Mouse (Mus musculus) right cerebral cortex, postnatal 36 days (tissue): ENCODE measurements around the gene Itpr2.

Experiments
- DNase-seq, 2 experiments: peaks; one replicate each; pipeline ENCODE4 v3.0.0; 2022; ENCODE audit warnings: low spot score in 2 of 2, mixed read lengths in 1 of 2

Gene Itpr2

GRCm38 (mm10) chr6:146260674-146261376, 241.2 kb downstream of the Itpr2 start:
- DNase-seq: no peak

GRCm38 (mm10) chr6:146258751-146259150, 243.3 kb downstream of the Itpr2 start:
- no peak for DNase-seq

- no peak for DNase-seq
These were observed 243.8 kb downstream of the Itpr2 start for GRCm38 (mm10) chr6:146258261-146258660.

- DNase-seq: no peak
These were observed 244.9 kb downstream of the Itpr2 start for GRCm38 (mm10) chr6:146256947-146257670.

GRCm38 (mm10) chr6:146256401-146256800, 245.6 kb downstream of the Itpr2 start:
- DNase-seq: no peak

GRCm38 (mm10) chr6:146255656-146256055, 246.4 kb downstream of the Itpr2 start:
- no peak for DNase-seq

GRCm38 (mm10) chr6:146254931-146255330, 247.1 kb downstream of the Itpr2 start:
- DNase-seq: no peak

- DNase-seq: no peak
These were observed 247.7 kb downstream of the Itpr2 start for GRCm38 (mm10) chr6:146254216-146254820.

GRCm38 (mm10) chr6:146249096-146249495, 252.9 kb downstream of the Itpr2 start:
- DNase-seq: no peak

- no peak for DNase-seq
These were observed 253.7 kb downstream of the Itpr2 start for GRCm38 (mm10) chr6:146248341-146248740.

- DNase-seq: no peak
These were observed 254.1 kb downstream of the Itpr2 start for GRCm38 (mm10) chr6:146247906-146248305.

GRCm38 (mm10) chr6:146246368-146246767, 255.7 kb downstream of the Itpr2 start:
- DNase-seq: no peak

GRCm38 (mm10) chr6:146245888-146246287, 256.1 kb downstream of the Itpr2 start:
- DNase-seq: no peak

- DNase-seq: no peak
These were observed 259.0 kb downstream of the Itpr2 start for GRCm38 (mm10) chr6:146243068-146243467.

- DNase-seq: no peak
These were observed 260.7 kb downstream of the Itpr2 start for GRCm38 (mm10) chr6:146241336-146241735.

- no peak for DNase-seq
These were observed 266.9 kb downstream of the Itpr2 start for GRCm38 (mm10) chr6:146235165-146235564.

- no peak for DNase-seq
These were observed 267.6 kb downstream of the Itpr2 start for GRCm38 (mm10) chr6:146234417-146234816.

- DNase-seq: no peak
These were observed 271.1 kb downstream of the Itpr2 start for GRCm38 (mm10) chr6:146230903-146231302.

- no peak for DNase-seq
These were observed 271.6 kb downstream of the Itpr2 start for GRCm38 (mm10) chr6:146230373-146230788.

GRCm38 (mm10) chr6:146229967-146230366, 272.1 kb downstream of the Itpr2 start:
- DNase-seq: no peak

GRCm38 (mm10) chr6:146229519-146229918, 272.5 kb downstream of the Itpr2 start:
- no peak for DNase-seq

GRCm38 (mm10) chr6:146228048-146228447, 274.0 kb downstream of the Itpr2 start:
- no peak for DNase-seq
